Mouse (Mus musculus) ES-E14 (cell line): ENCODE results near the gene Stkld1. TPM values are rescaled to one million over a fixed set of nuclear protein-coding genes. Genes with fewer than 3 reads are reported as not detected.

ENCODE experiments used
- DNase-seq: peaks from one replicate; pipeline ENCODE4 v3.0.0-alpha.2; 2013; ENCODE audit warnings: low read depth, low spot score
- H3K27ac ChIP-seq: 2 replicates; pipeline ENCODE4 v1.5.1; 2012; ENCODE audit warnings: low read depth, mild to moderate bottlenecking, low read length, moderate library complexity, mixed read lengths; ENCODE audit not compliant: poor library complexity, insufficient read depth, severe bottlenecking
- H3K36me3 ChIP-seq: 2 replicates; pipeline ENCODE4 v1.6.1; 2012; ENCODE audit warnings: mild to moderate bottlenecking, low read length, moderate library complexity, mixed read lengths; ENCODE audit not compliant: control insufficient read depth, poor library complexity, insufficient read depth, severe bottlenecking
- H3K4me1 ChIP-seq, 2 experiments: fragments of 150-350 bp in 1 of 2; sonication (generic) in 1 of 2; 2 replicates each; pipeline ENCODE4 v1.6.1; 2012; ENCODE audit warnings: low read length in 2 of 2, mild to moderate bottlenecking in 1 of 2, mixed read lengths in 1 of 2; ENCODE audit not compliant: control insufficient read depth in 2 of 2, insufficient read depth in 2 of 2, poor library complexity in 1 of 2
- H3K4me3 ChIP-seq, 2 experiments: fragments of 150-350 bp in 1 of 2; sonication (generic) in 1 of 2; 2 replicates each; pipeline ENCODE4 v1.5.1; 2012; ENCODE audit warnings: low read length in 2 of 2, low read depth in 1 of 2, mild to moderate bottlenecking in 1 of 2, mixed read lengths in 1 of 2; ENCODE audit not compliant: insufficient read depth in 1 of 2, poor library complexity in 1 of 2, severe bottlenecking in 1 of 2
- H3K9ac ChIP-seq: 2 replicates; pipeline ENCODE4 v1.6.1; 2012; ENCODE audit warnings: low read depth, mild to moderate bottlenecking, low read length, mixed read lengths; ENCODE audit not compliant: poor library complexity, insufficient read depth, severe bottlenecking
- H3K9me3 ChIP-seq: fragments of 150-350 bp; sonication (generic); 2 replicates; pipeline ENCODE4 v1.6.1; 2012; ENCODE audit warnings: low read depth, mild to moderate bottlenecking, low read length; ENCODE audit not compliant: control insufficient read depth, insufficient read depth
- CHD2 ChIP-seq: IDR thresholded peaks from 2 replicates; pipeline ENCODE4 v1.6.1; 2014; ENCODE audit warnings: mild to moderate bottlenecking, low read depth, low read length, inconsistent platforms
- HCFC1 ChIP-seq: IDR thresholded peaks from 2 replicates; pipeline ENCODE4 v1.6.1; 2012; ENCODE audit warnings: low read length, inconsistent platforms, borderline replicate concordance; ENCODE audit not compliant: insufficient read depth
- MAFK ChIP-seq: IDR thresholded peaks from 2 replicates; pipeline ENCODE4 v1.6.1; 2014; ENCODE audit warnings: mild to moderate bottlenecking, low read depth, low read length, inconsistent platforms; ENCODE audit not compliant: insufficient read depth
- ZC3H11A ChIP-seq: IDR thresholded peaks from 2 replicates; pipeline ENCODE4 v1.6.1; 2012; ENCODE audit warnings: low read depth, mild to moderate bottlenecking, inconsistent platforms, low read length, borderline replicate concordance
- ZNF384 ChIP-seq: IDR thresholded peaks from 2 replicates; pipeline ENCODE4 v1.6.1; 2012; ENCODE audit warnings: low read depth, low read length, inconsistent platforms
- in situ Hi-C, 2 experiments: fragments of 600-800 bp; cut with MboI; formaldehyde crosslinking; loops; one replicate each; pipeline ENCODE4 v1.15.1; 2025; ENCODE audit warnings: low sequenced_read_pairs in 2 of 2, inconsistent platforms in 1 of 2; ENCODE audit not compliant: unreplicated experiment in 2 of 2
- total RNA-seq: library from RNA; depleted of rRNA; stranded (reverse); fragments of 300-350 nt; gene quantifications from 2 replicates; pipeline ENCODE4 v1.2.3, GENCODE M21; 2012

Stkld1 gene
- total RNA-seq, 1 experiment, result not detected

DNA sequence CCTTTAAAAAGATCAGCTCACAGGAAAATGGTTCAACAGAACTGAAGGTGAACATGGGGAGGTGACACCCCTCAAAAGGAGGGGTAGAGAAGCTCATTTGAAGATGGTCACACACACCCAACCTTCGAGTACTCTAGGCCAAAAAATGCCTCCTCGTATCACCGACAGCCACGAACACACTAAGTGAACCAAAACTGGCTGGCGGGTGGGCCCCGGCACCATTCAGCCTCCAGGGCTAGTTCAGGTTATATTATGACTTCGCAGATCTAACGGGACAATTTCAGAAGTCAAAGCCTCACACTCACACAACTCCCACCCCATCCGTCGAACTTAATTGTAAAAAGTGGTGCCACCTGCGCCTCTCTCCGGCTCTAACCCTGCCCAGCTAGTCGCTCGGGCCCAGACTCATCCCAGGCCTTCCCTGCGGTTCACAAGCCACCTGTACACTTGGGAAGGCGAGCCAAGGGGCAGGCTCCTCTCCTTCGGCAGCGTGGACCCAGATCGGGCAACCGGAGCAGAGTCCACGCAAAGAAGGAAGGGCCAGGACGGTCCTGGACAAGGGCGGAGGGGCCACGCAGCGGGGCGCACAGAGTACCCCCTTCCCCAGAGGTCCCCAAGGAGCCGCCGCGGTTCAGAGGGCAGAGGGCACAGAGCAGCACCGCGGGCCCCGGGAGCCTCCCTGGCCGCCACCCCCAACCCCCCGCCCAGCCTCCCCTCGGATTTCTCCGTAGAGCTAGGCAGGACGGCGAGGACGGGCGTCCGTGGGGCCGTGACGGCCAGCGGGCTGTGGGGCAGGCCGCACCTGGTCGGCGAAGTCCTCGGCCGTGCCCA lies 1.2 kb upstream of the Stkld1 start:
- Histone ChIP-seq H3K9ac (peak overlapping the region; percentile 94), H3K9me3 (no peaks in the 10 kb centered on the region), H3K4me1 (peaks cover 2 to 7% of the 10 kb centered on the region in 2 experiments; a peak in 2 of 4 replicates), H3K36me3 (peaks cover 9% of the 10 kb centered on the region), H3K4me3 (peak overlapping the region; percentile 94), H3K27ac (peak overlapping the region; percentile 74)
- TF ChIP-seq HCFC1, result no peak
- DNase-seq, result no peak
- in situ Hi-C loops, result no loop called here

GRCm38 (mm10) chr2:26935286-26935685 lies 1.4 kb downstream of the Stkld1 start:
- DNase-seq, result no peak
- in situ Hi-C loops, result no loop called here
- Histone ChIP-seq H3K27ac (no peak overlapping the region), H3K36me3 (peaks cover 5% of the 10 kb centered on the region), H3K4me3 (no peak overlapping the region), H3K4me1 (peaks cover 2 to 7% of the 10 kb centered on the region in 2 experiments; a peak in 2 of 4 replicates), H3K9ac (no peak overlapping the region), H3K9me3 (no peaks in the 10 kb centered on the region)
- no peak for TF ChIP-seq ZNF384

DNA sequence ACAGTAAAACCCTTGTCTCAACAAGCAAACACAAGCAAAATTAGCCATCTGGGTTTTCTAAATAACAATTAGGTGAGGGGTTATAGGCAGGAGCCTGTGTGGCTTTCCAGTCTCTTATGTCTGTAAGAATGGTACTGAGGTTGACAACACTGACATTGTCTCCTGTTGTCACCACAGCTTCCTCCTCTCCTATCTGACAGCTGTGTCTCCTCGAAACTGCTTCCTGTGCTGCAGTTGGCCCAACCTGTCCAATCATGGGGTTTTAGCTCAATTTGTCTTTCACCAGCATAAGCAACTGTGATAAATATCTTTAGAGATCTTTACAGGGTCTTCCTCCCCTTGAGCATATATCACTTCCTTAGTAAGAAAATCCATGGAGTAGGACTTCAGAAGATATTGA lies 2.6 kb downstream of the Stkld1 start:
- in situ Hi-C loops, result no loop called here
- H3K9ac ChIP-seq, result no peak overlapping the region
- TF ChIP-seq HCFC1 (no peak), ZNF384 (no peak), CHD2 (no peak), ZC3H11A (no peak), MAFK (no peak)
- peaks cover 2 to 7% of the 10 kb centered on the region in 2 experiments; a peak in 2 of 4 replicates for H3K4me1 ChIP-seq
- no peak overlapping the region for H3K27ac ChIP-seq
- no peak for DNase-seq
- peaks cover 3% of the 10 kb centered on the region; the same call in 1 of the 2 replicates for H3K36me3 ChIP-seq
- no peak overlapping the region for H3K4me3 ChIP-seq
- H3K9me3 ChIP-seq, result no peaks in the 10 kb centered on the region

DNA sequence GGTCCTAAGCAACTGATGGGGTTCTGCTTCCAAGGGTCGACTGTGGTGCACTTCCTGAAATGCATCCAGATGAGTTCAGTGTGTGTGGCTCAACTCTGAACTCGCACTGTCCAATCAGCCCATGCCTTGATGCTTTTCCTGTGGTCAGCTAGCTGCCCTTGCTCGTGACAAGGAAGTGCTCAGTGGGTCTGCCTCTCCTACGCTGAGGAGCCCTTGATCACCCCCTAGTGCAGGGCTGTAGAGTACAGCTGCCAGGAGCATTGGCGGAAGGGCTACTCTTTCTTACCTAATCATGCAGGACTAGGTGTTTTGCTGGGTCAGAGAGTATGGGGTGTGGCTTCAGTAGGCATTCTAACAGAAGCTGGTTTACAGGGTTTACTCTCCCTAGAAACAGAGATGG lies 7.7 kb downstream of the Stkld1 start:
- Histone ChIP-seq H3K4me3 (no peak overlapping the region), H3K4me1 (no peaks in the 10 kb centered on the region), H3K9me3 (no peaks in the 10 kb centered on the region), H3K9ac (no peak overlapping the region), H3K27ac (no peak overlapping the region), H3K36me3 (no peaks in the 10 kb centered on the region)
- TF ChIP-seq ZNF384, result no peak
- TF ChIP-seq ZC3H11A, result no peak
- no peak for TF ChIP-seq CHD2
- TF ChIP-seq HCFC1, result no peak
- no peak for TF ChIP-seq MAFK
- DNase-seq, result no peak
- in situ Hi-C loops, result no loop called here

- H3K27ac ChIP-seq, result no peak overlapping the region
- H3K4me3 ChIP-seq, result no peak overlapping the region
- no peak for DNase-seq
- H3K9ac ChIP-seq, result no peak overlapping the region
- no peaks in the 10 kb centered on the region for H3K36me3 ChIP-seq
- in situ Hi-C loops, result no loop called here
- no peaks in the 10 kb centered on the region for H3K9me3 ChIP-seq
- no peaks in the 10 kb centered on the region for H3K4me1 ChIP-seq
- TF ChIP-seq ZNF384 (no peak), ZC3H11A (no peak), HCFC1 (no peak), CHD2 (no peak), MAFK (no peak)
These were observed 9.4 kb downstream of the Stkld1 start for GRCm38 (mm10) chr2:26943253-26943652.
